In genomic region chr2:93469118-93469517, GRCm38 (mm10) we compare ENCODE assay signal across 8 mouse cellular contexts. TPM values are rescaled to one million over a fixed set of nuclear protein-coding genes. Genes with fewer than 3 reads are reported as not detected.
DNase-seq lines count a peak whose midpoint lies in the region; ATAC-seq lines count a peak whose summit lies in the region.

No protein-coding gene starts in this region.

- no peak for ATAC-seq in kidney, embryonic 15.5 days (replicated peaks; ENCODE audit: low FRiP score)

- no peak overlapping the region for H3K4me2 ChIP-seq in kidney, embryonic 15.5 days

- no peaks in the 10 kb centered on the region for H3K36me3 ChIP-seq in kidney, embryonic 15.5 days

- H3K4me1 ChIP-seq in kidney, embryonic 15.5 days: peaks cover 15% of the 10 kb centered on the region

- H3K9me3 ChIP-seq in kidney, embryonic 15.5 days (replicated peaks): no peaks in the 10 kb centered on the region

- WGBS in kidney, embryonic 15.5 days: 13% methylated on average over 7 of the region's 7 CpGs

- peak; percentile 30 for DNase-seq in kidney, adult 11 months
- DNase-seq in 3T3-L1 (ENCODE audit: low read depth, low spot score): peak; percentile 25
- DNase-seq in CD4-positive helper T cell, adult 2 months (ENCODE audit: low read depth, low spot score): peak; percentile 41
- DNase-seq in kidney, postnatal 14 days: peak; percentile 47
- peak; percentile 71 to 86 for DNase-seq in spleen, postnatal 4 days (ENCODE audit: low spot score in 2 of 2)
- DNase-seq in T-cell, adult 2 months (ENCODE audit: low spot score): no peak
- no peak for DNase-seq in frontal cortex, postnatal 14 days (ENCODE audit: low spot score in 2 of 2)

- no peak overlapping the region for H3K9ac ChIP-seq in kidney, embryonic 15.5 days

- no peak overlapping the region for H3K4me3 ChIP-seq in kidney, embryonic 15.5 days (replicated peaks)

- H3K27me3 ChIP-seq in kidney, embryonic 15.5 days: peaks cover 26% of the 10 kb centered on the region

- H3K27ac ChIP-seq in kidney, embryonic 15.5 days: no peak overlapping the region

RNA-seq across cellular contexts. Expression of gene Cd82, which starts 6.2 kb away (rescaled TPM):
- polyA plus RNA-seq in kidney, embryonic 15.5 days (2015; fragmentation: Nextera tagmentation; extraction: Ambion mirVana): 47.8 and 49.4 TPM in 2 replicates

Comparison
In these comparisons a context has a peak if more than half of its experiments do, and no peak if none do; other contexts are left out.
1. DNase-seq: peak in kidney, adult 11 months (single experiment), 3T3-L1 (single experiment), CD4-positive helper T cell, adult 2 months (single experiment), kidney, postnatal 14 days (single experiment) and spleen, postnatal 4 days (2 of 2); none in T-cell, adult 2 months (single experiment) and frontal cortex, postnatal 14 days (0 of 2).